Mouse (Mus musculus) layer of hippocampus, postnatal 14 days (tissue): ENCODE measurements around the gene Btnl2. TPM values are rescaled to one million over a fixed set of nuclear protein-coding genes. Genes with fewer than 3 reads are reported as not detected.
"Not testable (repeated sequence)": the region's sequence is repeated elsewhere in the genome, so short reads cannot be mapped to it uniquely, and the experiment has no call there.

Experiments used
- DNase-seq, 2 experiments: peaks; one replicate each; pipeline ENCODE4 v3.0.0; 2021 to 2022; ENCODE audit warnings: low spot score in 2 of 2, mixed read lengths in 1 of 2
- long read RNA-seq, 2 experiments: library from polyadenylated mRNA; stranded (forward); transcript quantifications; one replicate each; pipeline ENCODE4 v2.0.0; 2021
- total RNA-seq, 2 experiments: library from RNA; stranded (reverse); gene quantifications; 2 replicates each; pipeline ENCODE4 v1.2.3; 2021

The Btnl2 gene
- under 1 TPM; 0.48 to 0.74 TPM for total RNA-seq
- long read RNA-seq, experiment 1, partial matches to known transcripts, result 1 of 1 reads
- long read RNA-seq, experiment 1, other reads (novel, unspliced or antisense), result 0 of 1 reads
- long read RNA-seq, experiment 2, partial matches to known transcripts, result 3 of 3 reads
- long read RNA-seq, experiment 2, other reads (novel, unspliced or antisense), result 0 of 3 reads

DNA sequence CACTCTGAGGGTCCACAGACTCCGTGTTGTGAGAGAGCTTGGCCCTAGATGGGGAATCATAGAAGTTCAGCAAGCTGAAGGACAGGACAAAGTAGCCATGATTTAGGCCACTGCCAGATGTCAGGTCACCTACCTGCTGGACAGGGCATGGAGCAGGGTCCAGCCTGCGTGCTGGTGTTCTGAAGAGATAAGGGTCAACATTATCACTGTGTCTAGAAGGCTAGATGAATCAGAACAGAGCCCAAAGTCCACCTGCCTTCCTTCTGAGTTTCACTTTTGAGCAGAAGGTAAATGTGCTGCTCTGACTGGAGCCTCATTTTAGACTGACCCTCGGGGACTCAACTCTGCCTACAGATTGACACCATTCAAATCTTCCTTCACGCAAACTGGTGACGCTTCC is at the start of gene Btnl2:
Gene Btnl2, plus strand, starts transcription at position 284 of the 400 bp plus-strand sequence.
- DNase-seq, result no peak

DNA sequence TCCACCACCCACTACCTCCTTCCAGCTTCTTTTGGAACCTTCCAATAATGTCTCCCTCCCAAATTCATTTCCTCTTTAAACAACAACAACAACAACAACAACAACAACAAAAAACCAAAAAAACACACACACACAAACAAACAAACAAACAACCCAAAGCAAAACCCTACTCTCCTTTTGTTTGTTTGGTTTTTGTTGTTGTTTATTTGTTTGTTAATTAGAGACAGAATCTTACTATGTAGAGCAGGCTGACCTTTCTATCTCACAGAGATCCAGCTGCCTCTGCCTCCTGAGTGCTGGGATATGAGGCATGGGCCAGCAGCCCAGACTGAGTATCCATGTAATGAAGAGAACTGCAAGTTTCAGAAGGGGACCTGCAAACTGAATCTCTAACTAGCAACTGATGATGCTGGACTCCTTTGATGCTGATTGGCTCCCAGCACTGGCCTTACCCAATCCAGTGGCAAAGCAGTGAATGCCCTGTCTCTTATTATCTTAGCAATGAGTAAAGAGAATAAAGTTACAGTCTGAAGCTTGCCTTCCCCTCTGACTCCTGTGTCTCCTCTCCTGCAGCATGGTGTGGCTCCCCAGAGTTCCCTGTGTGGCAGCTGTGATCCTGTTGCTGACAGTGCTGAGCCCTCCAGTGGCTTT is 49.1 kb upstream of the Btnl2 start, which contains the start of gene H2-Eb1:
Gene H2-Eb1, plus strand, starts transcription at position 488 of the 651 bp plus-strand sequence.
- peak; percentile 89 to 95 for DNase-seq

DNA sequence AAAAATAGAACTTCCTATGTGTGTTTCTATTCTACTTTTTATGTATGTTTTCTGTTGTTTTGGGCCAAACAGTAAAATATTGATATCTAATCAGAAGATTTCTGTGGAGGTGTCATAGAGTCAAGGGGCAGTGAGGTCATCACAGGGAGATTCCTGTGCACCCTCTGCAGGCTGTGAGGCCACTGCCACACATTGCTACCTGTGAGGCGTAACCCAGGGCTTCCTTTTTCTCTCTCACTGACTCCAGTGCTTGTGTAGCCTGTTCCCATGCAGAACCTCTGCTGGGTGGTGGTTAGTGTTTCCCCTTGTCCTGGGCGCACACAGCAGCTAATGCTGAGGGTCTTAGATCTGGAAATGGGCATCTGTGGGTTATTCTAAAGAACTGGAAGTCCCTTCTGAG is 48.2 kb upstream of the Btnl2 start:
- DNase-seq, result no peak

DNA sequence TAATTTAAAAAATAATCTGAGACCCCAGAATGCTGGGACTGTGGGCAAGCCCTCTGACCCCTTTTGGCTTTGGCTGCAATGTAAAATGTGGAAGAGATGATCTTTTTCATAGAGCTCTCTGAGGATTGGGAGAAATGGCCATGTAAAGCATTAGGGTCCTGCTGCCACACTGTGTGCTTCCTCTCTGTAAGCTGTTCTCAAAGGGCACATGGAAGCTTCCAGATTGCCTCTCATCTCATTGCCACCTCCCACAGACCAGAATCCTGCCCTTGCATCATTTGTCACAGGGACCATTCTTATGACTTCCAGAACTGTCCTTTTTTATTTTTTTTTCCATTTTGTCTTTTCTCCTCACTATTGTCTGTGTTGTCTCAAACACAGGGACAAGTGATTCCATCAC is 47.4 kb upstream of the Btnl2 start:
- DNase-seq, result no peak

DNA sequence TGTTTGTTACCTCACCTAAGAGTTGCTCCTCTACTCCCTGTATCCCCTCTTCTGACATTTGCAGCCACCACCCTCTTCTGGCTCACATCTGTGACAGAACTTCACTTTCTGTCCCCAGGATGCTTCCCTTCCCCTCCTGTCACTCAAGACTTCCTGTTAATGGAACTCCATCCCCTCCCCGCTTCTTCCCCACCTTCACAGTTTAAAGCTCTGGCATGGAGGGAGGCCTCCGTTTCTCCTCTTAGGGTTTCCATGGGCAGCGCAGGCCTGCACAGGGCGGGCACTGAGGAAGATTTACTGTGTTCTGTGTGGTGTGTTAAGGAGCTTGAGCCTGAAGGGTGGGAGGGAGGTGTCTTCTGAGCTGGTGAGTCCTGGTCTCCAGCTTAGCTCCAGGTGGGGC is 46.5 kb upstream of the Btnl2 start:
- no peak for DNase-seq

DNA sequence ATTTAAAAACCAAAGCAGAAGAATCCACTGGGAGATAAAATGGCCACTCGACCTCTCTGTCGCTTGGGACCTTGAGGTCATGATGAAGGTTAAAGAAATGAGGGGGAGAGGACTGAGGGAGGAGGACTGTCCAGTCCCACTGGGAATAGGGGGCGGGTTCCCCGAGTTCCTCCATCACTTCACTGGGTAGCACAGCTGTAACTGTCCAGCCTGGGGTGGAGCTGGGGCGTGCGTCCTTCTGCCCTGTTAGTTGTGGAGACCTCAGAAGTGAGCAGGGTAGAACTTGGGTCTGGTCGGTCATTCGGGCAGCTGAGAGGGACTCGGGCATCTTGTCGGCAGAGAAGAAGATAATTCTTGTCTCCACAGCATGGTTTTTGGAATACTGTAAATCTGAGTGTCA is 45.4 kb upstream of the Btnl2 start:
- DNase-seq, result no peak

DNA sequence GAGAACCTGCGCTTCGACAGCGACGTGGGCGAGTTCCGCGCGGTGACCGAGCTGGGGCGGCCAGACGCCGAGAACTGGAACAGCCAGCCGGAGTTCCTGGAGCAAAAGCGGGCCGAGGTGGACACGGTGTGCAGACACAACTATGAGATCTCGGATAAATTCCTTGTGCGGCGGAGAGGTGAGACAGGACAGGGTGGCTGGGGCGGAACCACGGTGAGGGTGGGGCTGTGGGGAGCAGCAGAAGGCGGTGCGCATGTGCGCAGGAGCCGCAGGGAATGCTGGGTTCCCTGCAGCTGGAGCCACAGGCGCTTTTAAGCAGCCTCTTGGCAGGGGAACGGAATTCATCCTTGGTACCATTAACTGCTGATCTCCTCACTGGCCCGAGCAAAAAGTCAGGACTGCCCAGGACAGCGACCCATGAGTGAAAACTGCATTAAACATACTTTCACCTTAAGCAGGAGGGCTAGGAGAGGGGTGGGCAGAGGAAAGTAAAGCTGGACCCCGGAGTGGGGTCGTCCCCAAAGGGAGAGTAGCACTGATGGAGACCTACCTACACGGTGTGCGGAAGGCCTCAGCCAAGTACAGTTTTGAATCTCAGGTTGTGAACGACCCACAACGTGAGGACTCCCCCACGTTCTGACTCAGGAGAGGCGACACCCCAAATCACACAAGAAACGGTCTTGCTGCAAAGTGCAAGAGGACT is 44.8 kb upstream of the Btnl2 start:
- DNase-seq, result peak; percentile 57 to 64

DNA sequence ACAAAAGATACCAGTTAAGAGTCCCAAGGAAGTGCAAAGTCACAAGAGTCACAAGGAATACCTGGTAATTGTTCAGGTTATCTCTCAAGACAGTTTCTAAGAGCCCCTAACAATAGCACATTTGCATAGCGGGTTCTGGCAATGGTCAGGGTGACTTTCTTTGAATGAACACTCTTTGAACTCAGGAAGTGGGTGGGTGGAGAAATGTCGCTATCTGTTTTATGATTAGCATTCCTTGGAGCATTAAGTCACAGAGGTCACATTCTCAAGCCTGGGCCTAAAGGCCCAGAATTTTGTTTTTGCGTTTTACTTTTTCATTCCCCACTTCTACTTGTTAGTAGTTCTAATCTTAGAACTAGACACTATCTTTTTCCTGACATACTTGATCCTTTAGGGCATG is 44.1 kb upstream of the Btnl2 start:
- DNase-seq, result not testable (repeated sequence)

DNA sequence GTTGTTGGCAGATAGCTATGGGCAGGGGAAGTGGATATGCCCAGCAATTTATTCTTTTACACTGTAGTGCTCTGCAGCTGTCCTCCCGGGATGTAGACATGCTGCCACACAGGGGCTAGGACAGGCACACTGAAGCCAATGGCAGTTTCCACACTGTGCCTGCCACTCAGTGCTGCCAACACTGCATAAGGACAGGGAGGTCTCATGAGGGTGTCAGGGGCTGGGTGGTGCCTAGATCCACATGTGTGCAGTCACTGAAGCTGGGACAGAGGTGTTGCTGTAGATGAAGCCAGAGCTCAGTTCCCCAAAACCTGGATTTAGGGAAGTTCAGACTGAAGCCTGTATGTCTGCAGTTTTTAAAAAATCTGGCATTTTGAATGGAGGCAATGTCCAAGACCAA is 42.4 kb upstream of the Btnl2 start:
- no peak for DNase-seq

DNA sequence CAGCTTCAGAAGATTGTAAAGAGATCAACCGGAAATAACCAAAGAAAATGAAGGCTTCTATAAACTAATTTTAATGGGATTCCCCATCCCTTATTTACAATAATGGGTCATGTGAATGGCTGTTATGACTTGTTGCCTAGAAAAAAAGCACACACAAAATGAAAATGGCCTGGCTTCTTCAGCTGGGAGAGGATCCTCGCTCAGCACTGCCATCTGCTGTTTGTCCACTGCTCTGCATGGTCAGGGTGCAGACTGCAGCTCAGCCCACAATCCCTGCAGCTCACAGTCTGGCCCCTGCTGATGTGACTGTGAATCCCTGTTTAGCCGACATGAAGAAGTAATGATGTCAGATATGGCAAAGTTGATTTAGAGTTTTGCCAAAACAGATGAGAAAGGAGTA is 41.2 kb upstream of the Btnl2 start:
- DNase-seq, result peak; percentile 77 to 78

DNA sequence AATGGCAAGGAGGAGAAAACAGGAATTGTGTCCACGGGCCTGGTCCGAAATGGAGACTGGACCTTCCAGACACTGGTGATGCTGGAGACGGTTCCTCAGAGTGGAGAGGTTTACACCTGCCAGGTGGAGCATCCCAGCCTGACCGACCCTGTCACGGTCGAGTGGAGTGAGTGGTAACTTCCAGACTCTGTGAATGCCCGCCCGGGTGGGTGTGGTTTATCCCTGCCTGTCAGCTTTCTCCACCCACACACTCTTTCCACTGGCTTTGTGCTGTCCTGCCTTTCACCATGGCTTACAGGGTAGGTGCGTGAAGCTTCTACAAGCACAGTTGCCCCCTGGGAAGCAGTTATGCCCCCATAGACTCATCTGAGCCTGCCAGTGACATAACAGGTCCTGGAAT is 40.3 kb upstream of the Btnl2 start:
- no peak for DNase-seq

DNA sequence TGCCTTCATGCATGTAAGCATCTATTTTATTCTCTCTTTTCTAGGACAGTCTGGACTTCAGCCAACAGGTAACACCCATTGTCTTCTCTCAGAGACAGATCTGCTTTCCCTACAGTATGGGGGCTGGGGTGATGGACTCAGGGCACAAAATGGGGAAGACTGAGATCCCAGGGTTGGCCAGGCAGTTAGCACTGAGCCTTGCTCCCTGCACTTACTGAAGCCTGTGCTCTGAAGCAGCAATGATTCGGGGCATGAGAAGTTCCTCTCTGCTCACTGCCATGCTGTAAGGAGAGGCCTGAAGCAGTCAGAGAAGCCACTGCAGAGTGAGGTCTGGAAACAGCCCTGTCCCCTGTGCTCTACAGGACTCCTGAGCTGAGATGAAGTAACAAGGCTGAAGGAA is 39.1 kb upstream of the Btnl2 start:
- no peak for DNase-seq

DNA sequence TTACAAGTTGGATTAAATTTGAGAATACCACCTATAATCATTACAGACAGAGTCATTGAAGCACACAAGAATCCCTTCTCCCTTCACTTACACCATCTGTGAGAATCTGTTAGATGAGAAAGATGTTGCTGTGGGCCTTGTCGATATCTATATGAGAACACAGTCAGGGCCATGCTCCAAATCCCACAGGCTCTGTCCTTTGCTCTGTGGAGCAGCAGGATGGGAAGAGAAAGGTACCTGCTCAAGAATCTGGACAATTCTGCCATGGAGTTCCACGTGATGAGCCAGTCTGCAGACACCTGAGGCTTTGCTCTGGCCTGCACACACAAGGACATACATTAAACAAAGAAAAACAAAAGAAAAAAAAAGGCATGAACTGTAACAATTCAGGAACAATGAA is 37.9 kb upstream of the Btnl2 start:
- DNase-seq, result no peak

DNA sequence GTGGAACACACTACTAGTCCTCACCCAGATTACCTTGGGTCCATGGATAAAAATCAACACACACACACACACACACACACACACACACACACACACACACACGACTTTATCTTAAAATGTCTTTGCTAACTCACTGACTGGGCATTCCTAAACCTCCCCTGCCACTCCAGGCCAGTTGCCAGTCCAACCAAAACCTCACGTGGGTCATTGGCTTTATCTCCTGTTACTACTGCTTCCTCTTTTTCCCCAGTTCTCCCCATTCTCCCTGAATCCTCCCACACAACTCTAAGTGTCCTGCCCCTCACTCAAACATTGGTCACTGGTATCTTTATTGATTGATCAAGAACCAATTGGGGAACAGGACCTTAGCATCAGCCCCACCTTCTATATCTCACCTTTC is 37.3 kb upstream of the Btnl2 start:
- DNase-seq, result no peak

DNA sequence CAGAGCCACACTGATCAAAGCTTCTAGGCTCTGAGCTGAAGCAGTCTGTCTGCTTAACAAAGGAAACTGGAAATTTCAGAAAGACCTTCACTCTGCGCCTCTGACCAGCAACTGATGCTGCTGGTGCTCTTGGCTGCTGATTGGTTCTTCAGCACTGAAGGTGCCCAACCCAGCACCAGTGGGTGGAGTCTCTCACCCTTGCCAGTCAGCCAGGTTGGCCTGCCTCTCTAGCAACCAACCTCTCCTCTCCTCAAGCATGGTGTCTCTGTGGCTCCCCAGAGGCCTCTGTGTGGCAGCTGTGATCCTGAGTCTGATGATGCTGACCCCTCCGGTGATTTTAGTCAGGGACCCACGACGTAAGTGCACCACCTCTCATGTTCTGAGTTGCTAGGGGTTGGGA is 29.2 kb upstream of the Btnl2 start, which contains the start of gene H2-Eb2:
Gene H2-Eb2, plus strand, starts transcription at position 230 of the 400 bp plus-strand sequence.
- no peak for DNase-seq

DNA sequence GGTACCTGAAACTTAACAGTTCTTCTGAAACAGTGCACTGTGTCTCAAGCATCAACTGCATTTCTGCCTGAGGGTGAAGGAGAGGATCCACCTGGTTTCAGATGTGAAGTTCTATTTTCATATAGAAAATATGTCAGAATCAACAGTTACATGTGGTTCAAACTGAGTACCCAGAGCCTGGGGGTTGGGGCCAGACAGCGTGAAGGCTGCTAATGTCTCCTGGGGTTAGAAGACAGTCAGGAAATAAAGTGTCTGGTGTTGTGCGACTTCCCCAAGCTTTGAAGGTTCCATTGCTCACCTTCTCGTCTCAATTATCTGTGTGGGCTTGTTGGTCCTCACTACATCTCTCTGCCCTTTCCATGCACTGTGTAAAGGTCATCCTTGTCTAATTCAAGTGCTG is 28.2 kb upstream of the Btnl2 start:
- DNase-seq, result no peak

DNA sequence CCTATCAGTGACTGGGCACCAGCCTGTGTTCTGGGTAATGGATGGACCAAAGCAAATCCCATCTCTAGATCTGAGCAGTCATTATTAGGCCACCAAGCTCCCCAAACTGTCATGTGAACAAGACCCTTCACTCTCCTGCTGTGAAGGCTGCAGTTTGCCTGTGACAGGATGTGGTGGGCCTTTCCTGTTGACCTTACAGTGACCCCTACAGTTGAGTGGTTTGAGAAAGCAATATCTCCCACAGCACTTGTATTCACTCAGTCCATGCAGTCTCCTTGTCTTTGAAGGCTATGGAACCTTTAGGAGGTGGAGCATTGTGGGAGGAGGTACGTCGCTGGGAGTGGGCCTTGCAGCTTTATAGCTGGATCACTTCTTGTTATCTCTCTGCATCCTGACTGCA is 24.8 kb upstream of the Btnl2 start:
- no peak for DNase-seq

DNA sequence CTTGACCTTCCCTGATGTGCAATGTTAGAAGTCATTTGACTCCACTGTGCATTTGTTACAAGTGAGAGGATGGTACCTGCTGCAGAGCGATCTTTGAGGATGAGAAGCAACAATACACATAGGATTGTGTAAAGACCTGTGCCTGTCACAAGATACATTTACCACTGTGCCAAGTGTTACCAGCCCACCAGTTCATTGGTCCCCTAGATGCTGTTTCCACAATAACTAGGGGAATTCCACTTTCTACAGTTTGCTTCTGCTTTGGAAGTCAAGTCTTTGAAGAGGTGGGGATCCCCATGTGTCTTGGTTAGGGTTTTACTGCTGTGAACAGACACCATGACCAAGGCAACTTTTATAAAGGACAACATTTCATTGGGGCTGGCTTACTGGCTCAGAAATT is 23.4 kb upstream of the Btnl2 start:
- no peak for DNase-seq

DNA sequence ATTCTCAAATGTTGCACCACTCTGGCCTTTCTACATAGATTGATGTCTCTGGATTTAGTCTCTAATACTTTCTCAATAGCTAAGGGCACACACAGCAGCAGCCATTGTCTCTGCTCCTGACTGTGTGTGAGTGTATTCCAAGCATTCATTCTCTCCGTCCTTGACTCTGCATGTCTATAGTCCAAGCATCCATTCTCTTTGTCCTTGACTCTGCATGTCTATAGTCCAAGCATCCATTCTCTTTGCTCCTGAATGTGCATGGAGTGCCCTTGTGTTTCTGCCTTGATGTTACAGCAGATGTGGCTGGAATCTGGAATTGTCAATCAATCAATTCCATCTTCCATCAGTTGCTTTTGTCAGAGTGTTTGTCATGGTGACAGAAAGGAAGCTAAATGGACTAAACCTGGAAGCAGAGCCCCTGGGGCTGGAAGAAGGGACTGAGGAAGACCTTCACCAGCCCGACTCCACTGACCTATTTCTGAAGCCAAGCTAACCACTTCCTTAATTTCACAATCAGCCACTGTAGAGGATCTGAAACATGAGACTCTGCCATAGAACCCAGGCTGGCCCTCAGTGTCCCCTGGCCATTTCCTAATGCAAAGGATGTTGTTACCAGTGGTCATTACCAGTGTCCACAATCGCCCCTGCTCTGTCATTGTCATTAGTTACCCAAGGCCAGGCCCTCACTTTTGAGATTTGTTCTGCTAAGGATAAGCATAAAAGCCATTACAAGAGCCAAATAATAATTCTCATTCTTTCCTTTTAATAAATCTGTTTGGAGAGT is 13.8 kb upstream of the Btnl2 start:
- DNase-seq, result no peak

DNA sequence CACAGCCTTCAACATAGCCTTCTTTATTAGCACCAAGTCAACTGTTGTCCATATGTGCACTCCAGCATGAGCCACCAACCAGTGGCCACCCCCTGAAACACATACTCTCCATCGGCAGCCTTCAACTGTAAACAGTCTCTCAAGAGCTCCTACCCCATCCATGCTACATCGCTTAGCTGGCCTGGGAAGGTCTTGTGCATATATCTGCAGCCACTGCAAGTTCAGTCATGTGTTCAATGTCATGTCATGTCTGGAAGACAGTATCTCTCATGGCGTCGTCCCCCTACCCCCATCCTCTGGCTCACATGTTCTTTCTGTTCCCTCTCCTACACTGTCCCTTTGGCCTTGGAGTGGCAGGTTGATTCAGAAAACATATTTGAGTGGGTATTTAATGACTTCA is 9.7 kb upstream of the Btnl2 start:
- DNase-seq, result no peak

DNA sequence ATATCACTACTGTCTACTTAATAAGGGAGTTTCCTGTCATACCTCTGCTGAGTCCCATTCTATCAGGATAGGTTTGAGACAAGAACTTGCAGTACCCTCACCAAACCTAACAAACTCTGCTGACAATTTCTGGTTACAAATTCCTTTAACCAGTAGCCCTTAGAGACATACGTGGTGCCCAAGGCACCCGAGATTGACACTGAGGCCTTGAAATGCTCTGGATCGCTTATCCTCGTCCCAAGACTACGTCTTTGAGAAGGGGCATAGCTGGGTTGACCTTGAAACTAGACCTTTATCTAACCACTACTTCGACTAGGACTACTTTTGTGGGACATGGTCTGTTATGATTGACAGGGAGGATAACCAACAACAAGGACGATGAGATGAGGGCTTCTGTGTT is 9.1 kb upstream of the Btnl2 start:
- no peak for DNase-seq

DNA sequence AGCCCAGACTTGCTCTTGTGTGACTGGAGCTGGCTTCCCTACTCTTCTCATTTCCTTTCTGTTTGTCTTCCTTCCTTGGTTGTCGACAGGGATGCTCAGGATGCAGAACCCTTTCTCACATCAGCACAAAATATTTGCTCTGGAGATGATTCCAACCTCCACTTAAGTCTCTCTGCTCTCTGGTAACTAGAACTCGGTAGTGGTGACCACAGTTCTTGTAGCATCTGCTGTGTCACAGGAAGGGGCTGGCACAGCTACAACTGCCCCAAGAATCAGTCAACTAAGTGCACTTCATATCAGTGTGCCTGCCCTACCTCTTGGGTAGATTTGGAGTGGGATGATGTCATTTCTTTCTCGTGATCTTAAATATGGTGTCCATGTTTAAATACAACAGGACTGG is 8.6 kb upstream of the Btnl2 start:
- no peak for DNase-seq
